Mouse (Mus musculus) hindbrain, embryonic 10.5 days (tissue): ENCODE results near the gene Nlrp4f. TPM values are rescaled to one million over a fixed set of nuclear protein-coding genes. Genes with fewer than 3 reads are reported as not detected.

ENCODE experiments used
- DNase-seq: peaks from one replicate; pipeline ENCODE4 v3.0.0-alpha.2; 2017; ENCODE audit warnings: low spot score
- H3K27ac ChIP-seq: fragments of 300-500 bp; sonication (generic); 2 replicates; pipeline ENCODE4 v1.5.1; 2016; ENCODE audit warnings: mild to moderate bottlenecking, moderate library complexity
- H3K27me3 ChIP-seq: fragments of 300-500 bp; sonication (generic); 2 replicates; pipeline ENCODE4 v1.6.1; 2016; ENCODE audit warnings: mild to moderate bottlenecking; ENCODE audit not compliant: poor library complexity, insufficient read depth, severe bottlenecking
- H3K36me3 ChIP-seq: fragments of 300-500 bp; sonication (generic); 2 replicates; pipeline ENCODE4 v1.6.1; 2016; ENCODE audit warnings: mild to moderate bottlenecking, moderate library complexity
- H3K4me1 ChIP-seq: fragments of 300-500 bp; sonication (generic); replicated peaks from 2 replicates; pipeline ENCODE4 v1.6.1; 2016; ENCODE audit warnings: mild to moderate bottlenecking
- H3K4me3 ChIP-seq: fragments of 300-500 bp; sonication (generic); 2 replicates; pipeline ENCODE4 v1.5.1; 2016; ENCODE audit warnings: mild to moderate bottlenecking, moderate library complexity
- H3K9me3 ChIP-seq: fragments of 300-500 bp; sonication (generic); 2 replicates; pipeline ENCODE4 v1.6.1; 2016; ENCODE audit warnings: mild to moderate bottlenecking, moderate library complexity
- WGBS: fragments of 180-500 bp; shearing (Covaris S2); methylation state at CpG from one replicate; pipeline ENCODE4 v1.1.7; 2016; 5-methylcytosine and 5-hydroxymethylcytosine counted together
- polyA plus RNA-seq: library from polyadenylated mRNA; unstranded; fragments of >200 nt; fragmentation: Nextera tagmentation; extraction: Ambion mirVana; gene quantifications from 2 replicates; pipeline ENCODE4 v1.2.1, GENCODE M21; 2016

Nlrp4f gene
- polyA plus RNA-seq, 1 experiment from 2014 or later: 0.31 TPM

- DNase-seq: no peak
- H3K4me1 ChIP-seq: no peaks in the 10 kb centered on the region
These were observed 31.7 kb downstream of the Nlrp4f start for GRCm38 (mm10) chr13:65174102-65174501.

GRCm38 (mm10) chr13:65149940-65150339 is 55.8 kb downstream of the Nlrp4f start, which contains the start of gene Olfr466:
Olfr466 (plus strand) TSS chr13:65150240.
- no peaks in the 10 kb centered on the region for H3K27me3 ChIP-seq
- no peaks in the 10 kb centered on the region for H3K36me3 ChIP-seq
- 92% methylated on average over 1 of the region's 1 CpGs for WGBS
- DNase-seq: no peak
- H3K4me1 ChIP-seq: no peaks in the 10 kb centered on the region
- H3K27ac ChIP-seq: no peak within 1 kb of the TSS
- peaks cover 9% of the 10 kb centered on the region; the same call in 1 of the 2 replicates for H3K9me3 ChIP-seq
- H3K4me3 ChIP-seq: no peak within 1 kb of the TSS

More at GRCm38 (mm10) chr13:65174102-65174501, 31.7 kb downstream of the Nlrp4f start:
- Histone ChIP-seq H3K27me3 (no peaks in the 10 kb centered on the region), H3K27ac (no peak overlapping the region), H3K36me3 (no peaks in the 10 kb centered on the region), H3K4me3 (no peak overlapping the region), H3K9me3 (peaks cover 7% of the 10 kb centered on the region; the same call in 1 of the 2 replicates)
- WGBS: 80% methylated on average over 3 of the region's 3 CpGs

- Histone ChIP-seq H3K4me3 (no peak within 1 kb of the TSS), H3K4me1 (no peaks in the 10 kb centered on the region), H3K9me3 (peaks cover 7% of the 10 kb centered on the region; the same call in 1 of the 2 replicates), H3K27ac (no peak within 1 kb of the TSS), H3K27me3 (no peaks in the 10 kb centered on the region), H3K36me3 (no peaks in the 10 kb centered on the region)
- DNase-seq: no peak
- 86% methylated on average over 4 of the region's 4 CpGs for WGBS
These were observed 68.0 kb downstream of the Nlrp4f start, which contains the start of gene Olfr465-ps1 for GRCm38 (mm10) chr13:65137789-65138188. Olfr465-ps1 (plus strand) TSS chr13:65138089.

Other genes with a start within 250 kb of the Nlrp4f start
- not detected in 2 replicates for gene Spata31d1c, start 172.9 kb downstream of the Nlrp4f start, polyA plus RNA-seq
- gene Prss47, start 153.2 kb downstream of the Nlrp4f start, polyA plus RNA-seq: not detected in 2 replicates
- gene Mfsd14b, start 93.0 kb downstream of the Nlrp4f start, polyA plus RNA-seq: 34.7 and 43.1 TPM in 2 replicates
- gene Olfr465-ps1, start 67.9 kb downstream of the Nlrp4f start, polyA plus RNA-seq: not detected in 2 replicates
- gene Olfr466, start 55.7 kb downstream of the Nlrp4f start, polyA plus RNA-seq: not detected in 2 replicates
- not detected in 2 replicates for gene Gm10775, start 53.6 kb upstream of the Nlrp4f start, polyA plus RNA-seq
- 13.7 and 14.7 TPM in 2 replicates for gene Zfp369, start 72.8 kb upstream of the Nlrp4f start, polyA plus RNA-seq